Mouse (Mus musculus): ENCODE data around the gene Ppp1r10. TPM values are rescaled to one million over a fixed set of nuclear protein-coding genes. Genes with fewer than 3 reads are reported as not detected.

The Ppp1r10 gene
- total and polyA plus RNA-seq, 3 experiments: 14.5 to 70.3 (median 31.6) TPM

DNA sequence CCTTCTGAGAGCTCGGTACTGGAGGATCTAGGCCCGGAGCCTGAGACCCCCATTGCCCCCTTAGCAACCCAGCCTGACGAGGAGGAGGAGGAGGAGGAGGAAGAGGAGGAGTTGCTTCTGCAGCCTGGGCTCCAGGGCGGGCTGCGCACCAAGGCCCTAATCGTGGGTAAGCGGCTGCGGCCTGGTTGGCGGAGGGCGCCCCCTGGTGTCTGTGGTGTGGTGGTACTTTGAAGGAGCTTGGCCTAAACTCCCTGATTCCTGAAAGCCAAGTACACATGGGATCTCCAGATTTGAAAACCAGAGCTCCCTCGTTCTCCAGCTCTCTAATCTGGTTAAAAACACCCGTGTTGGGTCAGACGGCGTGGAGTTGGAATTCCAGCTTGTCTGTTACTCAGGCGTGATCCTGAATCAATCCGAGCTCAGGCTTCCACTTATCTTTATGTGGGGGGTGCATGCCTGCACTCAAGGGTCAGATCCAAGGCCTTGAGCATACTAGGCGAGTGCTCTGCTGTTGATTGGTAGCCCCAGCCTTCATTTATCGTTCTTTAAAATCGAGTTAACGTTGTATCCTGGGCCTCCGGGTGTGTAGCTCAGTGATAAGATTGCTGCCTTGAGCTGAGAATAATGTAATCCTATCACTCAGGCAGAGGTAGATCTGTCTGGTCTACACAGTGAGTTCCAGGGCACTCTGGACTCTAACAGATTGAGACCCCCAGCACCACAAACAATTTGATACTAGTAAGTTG, 42.3 kb upstream of the Ppp1r10 start:
- H3K4me3 ChIP-seq (replicated peaks in 1 of 3; ENCODE audit: low read depth in 2 of 3, low read length in 2 of 3, poor library complexity in 1 of 3): no peak overlapping the region
- in situ Hi-C loops (cut with MboI; ENCODE audit: low pct_ligation_motif_present, low pct_unique_long_range_greater_than_20kb, low sequenced_read_pairs): loop anchor here (5.0 kb wide), 1 partner anchor 37 kb away; the partner anchor contains the start of gene Tubb5
- TF ChIP-seq RAD21 (IDR thresholded peaks at IDR 0.05; ENCODE audit: low read depth, low read length) (peak; percentile 85), CTCF (conservative IDR thresholded peaks at IDR 0.05 in 1 of 2, IDR thresholded peaks at IDR 0.05 in 1 of 2; ENCODE audit: low read depth in 2 of 2, low read length in 2 of 2) (peak; percentile 50 to 95), SIN3A (IDR thresholded peaks at IDR 0.05; ENCODE audit: low read length) (peak; percentile 35; the same call in 1 of the 2 replicates), TCF12 (IDR thresholded peaks at IDR 0.05; ENCODE audit: low read depth, low read length) (no peak), MEF2A (IDR thresholded peaks at IDR 0.05; ENCODE audit: borderline replicate concordance, low read depth, low read length) (no peak), BHLHE40 (IDR thresholded peaks at IDR 0.05; ENCODE audit: low read depth, low read length) (no peak), NRF1 (IDR thresholded peaks at IDR 0.05; ENCODE audit: low read depth, low read length) (peak; percentile 54), USF2 (conservative IDR thresholded peaks at IDR 0.05; ENCODE audit: low read depth, low read length) (no peak), USF1 (IDR thresholded peaks at IDR 0.05; ENCODE audit: low read depth, low read length) (no peak), SMC3 (IDR thresholded peaks at IDR 0.05; ENCODE audit: low read depth, low read length) (peak; percentile 96), IRF4 (IDR thresholded peaks at IDR 0.05; ENCODE audit: low read depth, low read length) (no peak), CHD1 (IDR thresholded peaks at IDR 0.05; ENCODE audit: low read depth, low read length) (no peak), CHD2 (IDR thresholded peaks at IDR 0.05; ENCODE audit: low read length) (no peak), ZC3H11A (IDR thresholded peaks at IDR 0.05; ENCODE audit: low read depth, low read length) (peak; percentile 18; the same call in 1 of the 2 replicates), EP300 (IDR thresholded peaks at IDR 0.05; ENCODE audit: low read length) (no peak), ZMIZ1 (IDR thresholded peaks at IDR 0.05; ENCODE audit: low read depth, low read length) (no peak), TBP (conservative IDR thresholded peaks at IDR 0.05; ENCODE audit: low read depth, low read length) (no peak), MAX (IDR thresholded peaks at IDR 0.05; ENCODE audit: low read length) (no peak), ZKSCAN1 (IDR thresholded peaks at IDR 0.05; ENCODE audit: borderline replicate concordance, low read depth, low read length) (no peak), UBTF (IDR thresholded peaks at IDR 0.05; ENCODE audit: low read depth, low read length) (no peak), ZNF384 (IDR thresholded peaks at IDR 0.05; ENCODE audit: low read depth, low read length) (no peak), E2F4 (IDR thresholded peaks at IDR 0.05; ENCODE audit: insufficient replicate concordance, low read depth, low read length) (no peak), MAFK (IDR thresholded peaks at IDR 0.05; ENCODE audit: insufficient replicate concordance, low read length) (no peak), ELF1 (IDR thresholded peaks at IDR 0.05; ENCODE audit: low read depth, low read length) (0 out of 2 replicates have a peak, but pooled peaks have one; percentile 12), GABPA (IDR thresholded peaks at IDR 0.05; ENCODE audit: insufficient replicate concordance, low read depth, low read length) (no peak), PAX5 (IDR thresholded peaks at IDR 0.05; ENCODE audit: low read length) (no peak), RCOR1 (conservative IDR thresholded peaks at IDR 0.05; ENCODE audit: low read depth, low read length) (no peak), MXI1 (IDR thresholded peaks at IDR 0.05; ENCODE audit: low read depth, low read length) (no peak), JUND (conservative IDR thresholded peaks at IDR 0.05; ENCODE audit: low read depth, low read length) (no peak), MYC (IDR thresholded peaks at IDR 0.05; ENCODE audit: low read depth, low read length) (no peak), JUN (IDR thresholded peaks at IDR 0.05; ENCODE audit: insufficient read depth, low read depth, low read length) (no peak), ETS1 (conservative IDR thresholded peaks at IDR 0.05; ENCODE audit: low read depth, low read length) (no peak), POLR2A (IDR thresholded peaks at IDR 0.05; ENCODE audit: low read depth, low read length) (peak; percentile 34; the same call in 1 of the 2 replicates), KAT2A (IDR thresholded peaks at IDR 0.05; ENCODE audit: insufficient replicate concordance, low read length) (no peak)
- dilution Hi-C loops (cut with MboI; ENCODE audit: extremely low pct_ligation_motif_present, extremely low pct_unique_long_range_greater_than_20kb, low sequenced_read_pairs): no loop called here
- H3K27me3 ChIP-seq (replicated peaks): no peaks in the 10 kb centered on the region
- H3K79me2 ChIP-seq (replicated peaks; ENCODE audit: control insufficient read depth, extremely low read depth, insufficient read depth, poor library complexity, severe bottlenecking): peaks cover 31% of the 10 kb centered on the region
- peaks cover 0 to 27% of the 10 kb centered on the region in 2 experiments; a peak in 2 of 4 replicates for H3K4me1 ChIP-seq (ENCODE audit: control insufficient read depth in 1 of 2, insufficient read depth in 2 of 2)
- H3K9me3 ChIP-seq (replicated peaks; ENCODE audit: low read length): peaks cover 4% of the 10 kb centered on the region
- H3K27ac ChIP-seq (ENCODE audit: insufficient read depth, low read depth): peak overlapping the region; percentile 6; the same call in 1 of the 2 replicates
- DNase-seq (ENCODE audit: extremely low read depth): peak; percentile 81
- H3K9ac ChIP-seq (ENCODE audit: insufficient read depth, low read depth): peak overlapping the region; percentile 1; the same call in 1 of the 2 replicates
- peak overlapping the region; percentile 25 for H3K4me2 ChIP-seq (ENCODE audit: insufficient read depth, low read depth, poor library complexity, severe bottlenecking)
- peaks cover 19 to 49% of the 10 kb centered on the region in 2 experiments for H3K36me3 ChIP-seq (replicated peaks in 1 of 2; ENCODE audit: control insufficient read depth in 1 of 2, insufficient read depth in 1 of 2, low read length in 1 of 2)

Measured in CH12.LX (cell line).